Mouse (Mus musculus): Measurements from ENCODE around the gene Gal3st3.

GRCm38 (mm10) chr19:5295736-5296075 lies 2.4 kb upstream of the Gal3st3 start:
- no peak for TF ChIP-seq CTCF (IDR thresholded peaks at IDR 0.05; ENCODE audit: control insufficient read depth, insufficient read depth, low read length)
- TF ChIP-seq POLR2A (IDR thresholded peaks at IDR 0.05; ENCODE audit: borderline replicate concordance, control insufficient read depth, low read depth, low read length): 0 out of 2 replicates have a peak, but pooled peaks have one; percentile 4
